ENCODE assay signal across 18 mouse cellular contexts in genomic region chr15:103228904-103229303, GRCm38 (mm10). TPM values are rescaled to one million over a fixed set of nuclear protein-coding genes. Genes with fewer than 3 reads are reported as not detected.
DNase-seq lines count a peak whose midpoint lies in the region; ATAC-seq and TF ChIP-seq lines count a peak whose summit lies in the region.
"Had no signal": no experiment of that assay in that cellular context is flagged by ENCODE, and none has a peak within 500 bp of the region (broad histone marks: within the 10 kb centered on the region; RNA-seq: fewer than 3 reads in every experiment).

No protein-coding gene starts in this region.

- no peak for TF ChIP-seq EP300 in heart, postnatal 0 days (IDR thresholded peaks at IDR 0.05; ENCODE audit: low read depth)

- no peaks in the 10 kb centered on the region for H3K9me3 ChIP-seq in heart, postnatal 0 days (replicated peaks; ENCODE audit: control insufficient read depth, low read length)
- no peaks in the 10 kb centered on the region for H3K9me3 ChIP-seq in lung, embryonic 16.5 days (ENCODE audit: control insufficient read depth, low read length)
- H3K9me3 ChIP-seq: liver, embryonic 13.5 days had no signal

- H3K27me3 ChIP-seq in heart, postnatal 0 days (ENCODE audit: control insufficient read depth, insufficient read depth, low read length), result no peaks in the 10 kb centered on the region
- H3K27me3 ChIP-seq in lung, embryonic 16.5 days (ENCODE audit: control insufficient read depth, insufficient read depth, low read depth, low read length), result no peaks in the 10 kb centered on the region
- no peaks in the 10 kb centered on the region for H3K27me3 ChIP-seq in myocyte (ENCODE audit: control insufficient read depth, insufficient read depth, insufficient read length)
- H3K27me3 ChIP-seq: liver, embryonic 13.5 days had no signal

- TF ChIP-seq CTCF in heart, postnatal 0 days (IDR thresholded peaks at IDR 0.05; ENCODE audit: low read depth), result no peak

- H3K4me2 ChIP-seq in heart, postnatal 0 days (ENCODE audit: low read depth, low read length), result no peak overlapping the region
- no peak overlapping the region for H3K4me2 ChIP-seq in lung, embryonic 16.5 days (ENCODE audit: low read depth, low read length)
- peak overlapping the region; percentile 44 for H3K4me2 ChIP-seq in myocyte (ENCODE audit: low read depth)
- H3K4me2 ChIP-seq: liver, embryonic 13.5 days had no signal

- no peak overlapping the region for H3K4me3 ChIP-seq in heart, postnatal 0 days (ENCODE audit: low read depth, low read length)
- H3K4me3 ChIP-seq in lung, embryonic 16.5 days (ENCODE audit: low read length), result no peak overlapping the region
- H3K4me3 ChIP-seq in myocyte, result no peak overlapping the region
- H3K4me3 ChIP-seq: erythroblast, embryonic 14.5 days; liver, embryonic 13.5 days had no signal

- H3K36me3 ChIP-seq in heart, postnatal 0 days (replicated peaks; ENCODE audit: control insufficient read depth, insufficient read depth, low read length), result no peaks in the 10 kb centered on the region
- H3K36me3 ChIP-seq in lung, embryonic 16.5 days (ENCODE audit: control insufficient read depth, insufficient read depth, low read length), result no peaks in the 10 kb centered on the region
- no peaks in the 10 kb centered on the region for H3K36me3 ChIP-seq in myocyte (ENCODE audit: control insufficient read depth, insufficient read depth)

- H3K27ac ChIP-seq in heart, postnatal 0 days (ENCODE audit: low read depth), result peak overlapping the region; percentile 81
- no peak overlapping the region for H3K27ac ChIP-seq in lung, embryonic 16.5 days (ENCODE audit: low read length)
- H3K27ac ChIP-seq: liver, embryonic 13.5 days had no signal

- no peak overlapping the region for H3K9ac ChIP-seq in heart, postnatal 0 days (replicated peaks; ENCODE audit: low read depth, low read length)
- H3K9ac ChIP-seq in lung, embryonic 16.5 days (ENCODE audit: low read length), result no peak overlapping the region
- H3K9ac ChIP-seq: forebrain, postnatal 0 days; liver, embryonic 13.5 days had no signal

- peak; percentile 76 for ATAC-seq in heart, postnatal 0 days (ENCODE audit: insufficient read depth, low read depth)
- peak; percentile 58 for ATAC-seq in lung, embryonic 16.5 days (ENCODE audit: low read depth)
- ATAC-seq: forebrain, postnatal 0 days; intestine, embryonic 16.5 days had no signal

- intact Hi-C loops in heart, postnatal 25 days (cut with DNase I), result no loop called here

- H3ac ChIP-seq in myocyte (ENCODE audit: control insufficient read depth, insufficient read length), result no peak overlapping the region

- peak; percentile 53 for DNase-seq in heart, postnatal 0 days (ENCODE audit: low spot score)
- DNase-seq in heart, postnatal 25 days (ENCODE audit: low spot score), result no peak
- DNase-seq in lung, adult 18-20 months, result no peak
- DNase-seq in R1 (ENCODE audit: low read depth, low spot score), result peak; percentile 78
- no peak for DNase-seq in neural tube, embryonic 10.5 days (ENCODE audit: extremely low spot score, low spot score)
- DNase-seq: adrenal gland, adult 8-10 months; cerebellum, adult 2 months; forebrain, postnatal 0 days; gastrocnemius, postnatal 14 days; liver, embryonic 13.5 days; right cerebral cortex, postnatal 14 days; thymus, adult 2 months had no signal

- no peak for TF ChIP-seq POLR2A in myocyte (IDR thresholded peaks at IDR 0.05; ENCODE audit: insufficient read length, low read depth)

- peaks cover 100% of the 10 kb centered on the region for H3K79me2 ChIP-seq in myocyte (ENCODE audit: control insufficient read depth, insufficient read depth)

- 30% methylated on average over 2 of the region's 2 CpGs for WGBS in heart, postnatal 0 days
- 55% methylated on average over 2 of the region's 2 CpGs for WGBS in lung, embryonic 16.5 days

- H3K4me1 ChIP-seq in heart, postnatal 0 days (ENCODE audit: control insufficient read depth, insufficient read depth), result peaks cover 7% of the 10 kb centered on the region; the same call in 1 of the 2 replicates
- H3K4me1 ChIP-seq in lung, embryonic 16.5 days (replicated peaks; ENCODE audit: control insufficient read depth, insufficient read depth, low read length), result peaks cover 8% of the 10 kb centered on the region; the same call in 1 of the 2 replicates

TF ChIP-seq in myocyte, 11 proteins besides CTCF, POLR2A, EP300 and RAD21:
- TF ChIP-seq POLR2AphosphoS2 (IDR thresholded peaks at IDR 0.05; ENCODE audit: insufficient read length, low read depth) (no peak), TCF3 (IDR thresholded peaks at IDR 0.05; ENCODE audit: insufficient read length, low read depth) (peak; percentile 40), E2F4 (IDR thresholded peaks at IDR 0.05; ENCODE audit: insufficient read depth) (no peak), MAX (IDR thresholded peaks at IDR 0.05; ENCODE audit: low read depth) (no peak), MYOD1 (IDR thresholded peaks at IDR 0.05; ENCODE audit: control insufficient read depth in 1 of 3, insufficient read length in 2 of 3, low read depth in 2 of 3) (peak in 1 of 3 experiments; percentile 50), CEBPB (IDR thresholded peaks at IDR 0.05; ENCODE audit: insufficient read depth, poor library complexity, severe bottlenecking) (no peak), MYOG (IDR thresholded peaks at IDR 0.05; ENCODE audit: control insufficient read depth in 1 of 3, insufficient read depth in 1 of 3, insufficient read length in 2 of 3, low read depth in 2 of 3) (peak in 2 of 3 experiments; percentile 54 to 79), USF1 (IDR thresholded peaks at IDR 0.05; ENCODE audit: low read depth) (no peak), REST (IDR thresholded peaks at IDR 0.05; ENCODE audit: insufficient read depth, insufficient read length) (no peak), TCF12 (IDR thresholded peaks at IDR 0.05; ENCODE audit: insufficient read depth, poor library complexity, severe bottlenecking) (peak; percentile 65), SRF (IDR thresholded peaks at IDR 0.05; ENCODE audit: control insufficient read depth, insufficient read length, low read depth) (no peak)
TF ChIP-seq in myocyte: peak in this region for 4.

RNA-seq across cellular contexts. Expression of gene Cbx5, which starts 10.7 kb away (rescaled TPM):
- total RNA-seq in heart, postnatal 0 days (2014; rRNA removed; ENCODE audit: low replicate concordance), result 54.1 and 81.6 TPM in 2 replicates
- 41.5 and 42.1 TPM in 2 replicates for polyA plus RNA-seq in heart, postnatal 0 days (2015; fragmentation: Nextera tagmentation; extraction: Ambion mirVana)
- total RNA-seq in heart, postnatal 25 days (2021), result 10 to 100 TPM; 55.9 to 63.9 TPM
- 99.2 and 102 TPM in 2 replicates for polyA plus RNA-seq in lung, embryonic 16.5 days (2015; fragmentation: Nextera tagmentation; extraction: Ambion mirVana)
- 54.8 TPM for polyA plus RNA-seq in myocyte (2012; fragmentation: generic; extraction: Trizol)

RNA-seq across cellular contexts. Expression of gene Hnrnpa1, which starts 11.3 kb away (rescaled TPM):
- 37.0 and 88.5 TPM in 2 replicates for total RNA-seq in heart, postnatal 0 days (2014; rRNA removed; ENCODE audit: low replicate concordance)
- polyA plus RNA-seq in heart, postnatal 0 days (2015; fragmentation: Nextera tagmentation; extraction: Ambion mirVana), result 260 and 284 TPM in 2 replicates
- total RNA-seq in heart, postnatal 25 days (2021), result 100 to 1,000 TPM; 133 to 153 TPM
- polyA plus RNA-seq in lung, embryonic 16.5 days (2015; fragmentation: Nextera tagmentation; extraction: Ambion mirVana), result 728 and 785 TPM in 2 replicates
- polyA plus RNA-seq in myocyte (2012; fragmentation: generic; extraction: Trizol), result 285 TPM

RNA-seq across cellular contexts. Expression of gene Nfe2, which starts 29.3 kb away (rescaled TPM):
- 1.9 and 2.5 TPM in 2 replicates for total RNA-seq in heart, postnatal 0 days (2014; rRNA removed; ENCODE audit: low replicate concordance)
- 0.93 and 1.2 TPM in 2 replicates for polyA plus RNA-seq in heart, postnatal 0 days (2015; fragmentation: Nextera tagmentation; extraction: Ambion mirVana)
- total RNA-seq in heart, postnatal 25 days (2021), result under 1 TPM; 0.42 to 0.64 TPM
- polyA plus RNA-seq in lung, embryonic 16.5 days (2015; fragmentation: Nextera tagmentation; extraction: Ambion mirVana), result 4.3 and 6.9 TPM in 2 replicates
- polyA plus RNA-seq in myocyte (2012; fragmentation: generic; extraction: Trizol), result 0.42 TPM
- total RNA-seq: gastrocnemius, postnatal 14 days; layer of hippocampus, adult 8-10 months; left cerebral cortex, adult 8-10 months had no signal

RNA-seq across cellular contexts. Expression of gene Copz1, which starts 43.6 kb away (rescaled TPM):
- total RNA-seq in heart, postnatal 0 days (2014; rRNA removed; ENCODE audit: low replicate concordance), result 109 and 117 TPM in 2 replicates
- polyA plus RNA-seq in heart, postnatal 0 days (2015; fragmentation: Nextera tagmentation; extraction: Ambion mirVana), result 124 TPM in 2 replicates
- total RNA-seq in heart, postnatal 25 days (2021), result 10 to 100 TPM; 51.8 to 53.4 TPM
- polyA plus RNA-seq in lung, embryonic 16.5 days (2015; fragmentation: Nextera tagmentation; extraction: Ambion mirVana), result 282 and 290 TPM in 2 replicates
- polyA plus RNA-seq in myocyte (2012; fragmentation: generic; extraction: Trizol), result 172 TPM

Comparison
In these comparisons a context has a peak if more than half of its experiments do, and no peak if none do; other contexts are left out.
1. DNase-seq: peak in heart, postnatal 0 days (single experiment) and R1 (single experiment); none in heart, postnatal 25 days (single experiment), lung, adult 18-20 months (0 of 2) and neural tube, embryonic 10.5 days (single experiment).